Mouse (Mus musculus) cortical plate, adult 2 months (tissue): Measurements from ENCODE around the gene Cenpa. TPM values are rescaled to one million over a fixed set of nuclear protein-coding genes. Genes with fewer than 3 reads are reported as not detected.

Experiments
- H3K27ac ChIP-seq: fragments of 200-500 bp; 2 replicates; pipeline ENCODE4 v1.5.1; 2012; ENCODE audit warnings: low read length, control low read depth, inconsistent platforms; ENCODE audit not compliant: insufficient read depth
- H3K4me1 ChIP-seq: fragments of 200-500 bp; 2 replicates; pipeline ENCODE4 v1.6.1; 2011; ENCODE audit warnings: low read length; ENCODE audit not compliant: control insufficient read depth, insufficient read depth
- H3K4me3 ChIP-seq: fragments of 200-500 bp; 2 replicates; pipeline ENCODE4 v1.5.1; 2011; ENCODE audit warnings: mild to moderate bottlenecking, low read length, control low read depth; ENCODE audit not compliant: insufficient read depth
- CTCF ChIP-seq: fragments of 200-500 bp; IDR thresholded peaks from 2 replicates; pipeline ENCODE4 v1.5.1; 2011; ENCODE audit warnings: mild to moderate bottlenecking, control low read depth, low read length; ENCODE audit not compliant: insufficient read depth; ENCODE audit errors: extremely low read depth
- POLR2A ChIP-seq: fragments of 200-500 bp; IDR thresholded peaks from 2 replicates; pipeline ENCODE4 v1.6.1; 2011; ENCODE audit warnings: mild to moderate bottlenecking, low read length, control low read depth; ENCODE audit not compliant: insufficient read depth; ENCODE audit errors: extremely low read depth
- polyA plus RNA-seq: library from polyadenylated mRNA; depleted of rRNA; stranded (reverse); fragments of >200 nt; gene quantifications from 2 replicates; pipeline ENCODE4 v1.2.3, GENCODE M21; 2012; rRNA removed

The Cenpa gene
- 7.1 and 7.6 TPM in 2 replicates for polyA plus RNA-seq

DNA sequence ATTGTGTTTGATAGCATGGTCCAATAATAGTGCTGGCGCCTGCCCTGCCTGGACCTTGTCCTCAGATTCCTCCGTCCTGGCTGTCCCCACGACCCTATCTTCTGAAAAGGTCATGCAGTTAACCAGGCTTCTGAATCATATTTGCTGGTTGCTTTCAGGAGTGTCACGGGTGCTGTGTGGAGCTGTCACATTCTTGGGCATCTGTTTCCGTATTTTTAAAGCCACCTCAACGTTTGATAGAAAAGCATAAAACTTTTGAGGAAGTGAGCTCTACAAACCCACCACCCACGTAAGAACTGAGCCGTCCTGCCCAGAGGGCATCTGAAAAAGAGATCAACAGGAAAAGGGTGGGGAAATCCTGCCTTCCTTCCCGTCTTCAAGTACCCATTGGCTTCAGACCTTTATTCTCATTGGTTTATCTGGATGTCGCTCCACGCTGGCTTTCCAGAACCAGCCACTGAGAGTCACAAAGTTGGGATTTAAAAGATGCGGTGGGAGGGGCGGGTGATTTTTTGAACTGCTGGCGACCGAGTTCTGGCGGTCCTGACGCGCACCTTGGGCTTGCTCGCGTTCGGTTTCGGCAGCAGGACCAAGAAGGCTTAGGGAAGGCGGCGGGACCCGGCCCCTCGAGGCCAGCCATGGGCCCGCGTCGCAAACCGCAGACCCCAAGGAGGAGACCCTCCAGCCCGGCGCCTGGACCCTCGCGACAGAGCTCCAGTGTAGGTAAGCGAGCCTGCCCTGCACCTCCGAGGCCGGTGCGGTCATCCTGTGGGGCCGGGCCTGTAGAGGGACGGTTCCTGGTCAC, at the start of gene Cenpa:
TSS of gene Cenpa (plus strand) at position 387 of the 805 bp plus-strand sequence.
- no peak for TF ChIP-seq CTCF
- peak; percentile 77 for TF ChIP-seq POLR2A

DNA sequence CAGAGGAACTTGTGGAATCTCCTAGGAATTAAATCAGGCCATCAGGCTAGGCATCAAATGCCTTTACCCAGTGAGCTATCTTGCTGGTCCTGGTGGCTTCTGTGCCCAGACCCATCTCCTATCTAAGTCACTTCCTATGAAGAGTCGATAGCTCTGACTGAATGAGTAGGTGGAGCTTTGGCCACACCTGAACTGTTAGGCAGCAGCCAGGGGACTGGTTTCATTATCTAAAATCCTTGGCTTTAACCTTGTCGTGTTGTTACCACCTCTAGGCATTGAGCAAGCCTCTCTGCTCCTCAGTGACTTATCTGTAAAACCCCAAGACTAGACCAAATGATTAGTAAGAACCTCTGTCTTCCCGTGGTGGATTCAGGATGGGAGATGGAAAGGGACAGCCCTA, 49.2 kb upstream of the Cenpa start:
- TF ChIP-seq CTCF (no peak), POLR2A (no peak)
- Histone ChIP-seq H3K4me1 (peaks cover 3% of the 10 kb centered on the region; the same call in 1 of the 2 replicates), H3K4me3 (no peak overlapping the region), H3K27ac (no peak overlapping the region)

More for the DNA sequence above, at the start of gene Cenpa:
- H3K4me3 ChIP-seq = peak within 1 kb of the TSS; percentile 24
- H3K27ac ChIP-seq = peak within 1 kb of the TSS; percentile 91
- H3K4me1 ChIP-seq = no peaks in the 10 kb centered on the region

DNA sequence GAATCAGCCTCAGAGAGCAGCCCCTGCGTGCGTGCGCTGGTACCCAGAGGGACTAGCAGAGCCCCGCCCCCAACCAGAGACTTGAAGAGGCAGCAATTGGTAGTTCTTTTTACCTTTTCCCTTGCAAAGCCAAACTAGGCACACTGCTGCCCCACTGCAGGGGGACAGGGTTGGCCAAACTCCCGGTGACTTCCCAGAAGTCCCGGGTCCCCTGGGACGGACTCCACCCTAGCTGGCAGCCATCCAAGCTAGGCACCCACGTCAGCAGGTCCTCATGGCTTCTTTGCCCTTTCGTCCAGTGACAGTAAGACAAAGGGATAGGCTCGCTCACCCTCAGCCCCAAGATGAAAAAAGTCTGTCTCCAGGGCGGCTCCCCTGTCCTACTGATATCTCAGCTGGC, 48.7 kb upstream of the Cenpa start:
- Histone ChIP-seq H3K4me3 (no peak overlapping the region), H3K4me1 (peaks cover 3% of the 10 kb centered on the region; the same call in 1 of the 2 replicates), H3K27ac (no peak overlapping the region)
- no peak for TF ChIP-seq CTCF
- TF ChIP-seq POLR2A = no peak

DNA sequence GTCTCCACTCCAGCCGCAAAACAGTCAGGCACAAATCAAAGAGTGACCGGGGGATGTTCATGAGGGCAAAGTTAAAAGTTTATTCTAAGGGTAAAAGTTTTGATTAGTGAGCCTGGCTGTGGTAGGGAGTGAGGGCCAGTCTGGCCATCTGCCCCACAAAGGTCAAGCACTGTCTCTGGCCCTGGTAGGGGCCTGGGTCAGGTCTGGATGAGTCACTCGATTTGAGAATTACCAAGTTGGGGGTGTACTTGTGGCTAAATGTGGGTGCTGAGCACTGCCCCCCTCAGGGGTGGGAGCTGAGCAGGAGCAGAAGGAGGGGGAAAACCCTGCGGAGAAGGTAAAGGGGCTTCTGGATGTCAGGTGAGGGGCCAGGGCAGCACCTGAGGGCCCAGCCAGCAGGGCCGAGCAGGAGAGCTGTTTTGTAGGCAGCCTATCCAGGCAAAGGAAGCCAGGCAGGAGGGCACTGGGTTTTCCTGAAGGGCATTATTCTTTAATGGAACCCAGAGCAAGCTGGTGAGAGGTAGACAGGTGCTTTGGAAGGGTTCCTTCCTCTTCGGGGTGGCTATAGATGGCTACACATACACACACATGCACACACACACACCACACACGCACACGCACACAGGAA, 48.1 kb upstream of the Cenpa start:
- no peak overlapping the region for H3K27ac ChIP-seq
- peaks cover 3% of the 10 kb centered on the region; the same call in 1 of the 2 replicates for H3K4me1 ChIP-seq
- H3K4me3 ChIP-seq = no peak overlapping the region
- TF ChIP-seq CTCF = no peak
- no peak for TF ChIP-seq POLR2A

DNA sequence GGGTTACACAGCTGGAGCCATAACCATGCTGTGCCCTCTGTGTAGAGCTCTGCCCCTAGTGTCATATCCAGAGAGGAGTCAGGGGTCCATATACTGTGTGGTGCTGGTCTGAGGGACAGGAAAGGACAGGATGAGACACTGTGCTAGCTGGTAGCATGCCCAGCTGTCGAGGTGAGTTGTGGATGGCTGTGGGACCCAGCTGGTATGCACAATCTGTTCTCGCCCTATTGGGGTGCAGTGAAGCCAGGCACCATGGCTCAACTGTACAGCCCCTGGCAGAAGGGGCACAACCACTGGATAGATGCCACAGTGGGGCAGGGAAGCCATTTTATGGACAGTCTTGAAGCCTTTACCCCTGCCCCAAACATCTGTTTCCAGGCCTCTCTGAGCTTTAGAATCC, 47.4 kb upstream of the Cenpa start:
- Histone ChIP-seq H3K4me1 (peaks cover 3% of the 10 kb centered on the region; the same call in 1 of the 2 replicates), H3K27ac (no peak overlapping the region), H3K4me3 (no peak overlapping the region)
- TF ChIP-seq CTCF (no peak), POLR2A (no peak)

DNA sequence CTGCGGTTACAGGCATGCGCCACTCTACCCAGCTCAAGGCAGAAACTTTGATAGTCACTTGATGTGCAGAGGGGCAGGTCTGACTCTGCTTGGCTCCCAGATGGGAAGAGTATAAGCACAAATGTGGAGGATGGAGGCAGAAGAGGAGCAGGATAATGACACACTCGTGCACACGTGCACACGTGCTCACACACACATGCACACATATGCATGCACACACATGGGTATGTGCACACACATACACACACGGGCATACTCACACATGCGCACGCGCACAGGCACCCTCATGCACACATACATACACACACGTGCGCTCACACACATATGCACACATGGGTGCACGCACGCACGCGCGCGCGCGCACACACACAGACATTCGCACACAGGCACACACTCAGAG, 46.0 kb upstream of the Cenpa start:
- TF ChIP-seq CTCF = no peak
- TF ChIP-seq POLR2A = no peak
- Histone ChIP-seq H3K4me3 (no peak overlapping the region), H3K4me1 (peaks cover 3% of the 10 kb centered on the region; the same call in 1 of the 2 replicates), H3K27ac (no peak overlapping the region)

DNA sequence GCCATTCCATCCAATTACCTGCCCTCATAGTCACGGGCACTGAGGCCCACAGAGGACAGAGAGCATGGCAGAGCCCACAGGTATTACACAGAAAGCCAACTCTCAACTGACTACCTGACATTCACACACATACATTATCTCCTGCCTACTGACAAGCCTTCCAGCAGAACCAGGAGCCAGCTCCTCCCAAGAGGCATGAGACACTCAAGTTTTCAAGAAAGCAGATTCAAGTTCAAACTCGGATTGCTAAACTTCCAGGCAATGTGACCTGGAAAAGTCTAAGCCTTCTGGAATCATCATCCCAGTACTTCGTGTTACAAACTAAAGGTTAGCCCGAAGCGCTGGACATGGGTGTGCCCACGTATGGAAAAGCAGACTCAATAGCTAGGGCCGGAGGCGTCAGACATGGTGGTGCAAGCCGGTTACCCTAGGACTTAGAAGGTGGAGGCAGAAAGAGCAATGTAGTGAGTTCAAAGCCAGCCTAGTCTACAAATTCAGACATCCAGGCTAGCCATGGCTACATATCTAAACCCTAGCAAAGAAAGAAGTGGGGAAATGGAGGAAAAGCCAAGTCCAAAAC, 45.3 kb upstream of the Cenpa start:
- H3K4me1 ChIP-seq = peaks cover 3% of the 10 kb centered on the region; the same call in 1 of the 2 replicates
- H3K27ac ChIP-seq = no peak overlapping the region
- no peak for TF ChIP-seq CTCF
- TF ChIP-seq POLR2A = no peak
- no peak overlapping the region for H3K4me3 ChIP-seq

DNA sequence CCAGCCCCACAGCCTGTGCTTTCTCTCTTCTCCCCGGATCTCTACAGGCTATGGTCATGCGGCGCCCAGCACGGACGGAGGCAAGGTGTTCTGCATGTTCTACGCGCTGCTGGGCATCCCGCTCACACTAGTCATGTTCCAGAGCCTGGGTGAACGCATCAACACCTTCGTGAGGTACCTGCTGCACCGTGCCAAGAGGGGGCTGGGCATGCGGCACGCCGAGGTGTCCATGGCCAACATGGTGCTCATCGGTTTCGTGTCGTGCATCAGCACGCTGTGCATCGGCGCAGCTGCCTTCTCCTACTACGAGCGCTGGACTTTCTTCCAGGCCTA, 44.8 kb upstream of the Cenpa start:
- H3K4me3 ChIP-seq = no peak overlapping the region
- peaks cover 3% of the 10 kb centered on the region; the same call in 1 of the 2 replicates for H3K4me1 ChIP-seq
- no peak for TF ChIP-seq POLR2A
- TF ChIP-seq CTCF = no peak
- H3K27ac ChIP-seq = no peak overlapping the region

DNA sequence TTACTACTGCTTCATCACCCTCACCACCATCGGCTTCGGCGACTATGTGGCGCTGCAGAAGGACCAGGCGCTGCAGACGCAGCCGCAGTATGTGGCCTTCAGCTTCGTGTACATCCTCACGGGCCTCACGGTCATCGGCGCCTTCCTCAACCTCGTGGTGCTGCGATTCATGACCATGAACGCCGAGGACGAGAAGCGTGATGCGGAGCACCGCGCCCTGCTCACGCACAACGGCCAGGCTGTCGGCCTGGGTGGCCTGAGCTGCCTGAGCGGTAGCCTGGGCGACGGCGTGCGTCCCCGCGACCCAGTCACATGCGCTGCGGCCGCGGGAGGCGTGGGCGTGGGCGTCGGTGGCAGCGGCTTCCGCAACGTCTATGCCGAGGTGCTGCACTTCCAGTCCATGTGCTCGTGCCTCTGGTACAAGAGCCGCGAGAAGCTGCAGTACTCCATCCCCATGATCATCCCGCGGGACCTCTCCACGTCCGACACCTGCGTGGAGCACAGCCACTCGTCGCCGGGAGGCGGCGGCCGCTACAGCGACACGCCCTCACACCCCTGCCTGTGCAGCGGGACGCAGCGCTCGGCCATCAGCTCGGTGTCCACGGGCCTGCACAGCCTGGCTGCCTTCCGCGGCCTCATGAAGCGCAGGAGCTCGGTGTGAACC, 44.3 kb upstream of the Cenpa start:
- TF ChIP-seq POLR2A (no peak), CTCF (no peak)

DNA sequence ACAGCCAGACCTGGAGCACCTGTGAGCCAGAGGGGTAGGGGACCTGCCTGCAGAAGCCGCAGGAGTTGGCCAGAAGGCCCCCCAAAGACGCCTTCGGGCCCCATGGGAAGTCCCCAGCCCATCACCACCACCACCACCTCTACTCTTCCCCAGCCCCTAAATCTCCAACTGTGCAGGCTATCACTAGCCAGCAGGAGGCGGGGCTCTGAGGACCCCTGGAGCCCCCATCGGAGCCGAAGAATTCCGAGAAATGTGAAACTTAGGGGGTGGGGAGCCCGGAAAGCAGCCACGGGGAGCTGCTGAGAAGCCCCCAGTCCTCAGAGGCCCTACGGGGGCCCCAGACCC, 43.8 kb upstream of the Cenpa start:
- no peak overlapping the region for H3K4me3 ChIP-seq
- TF ChIP-seq CTCF = no peak
- TF ChIP-seq POLR2A = no peak
- H3K4me1 ChIP-seq = peaks cover 3% of the 10 kb centered on the region; the same call in 1 of the 2 replicates
- H3K27ac ChIP-seq = no peak overlapping the region

More for the DNA sequence above, 44.3 kb upstream of the Cenpa start:
- H3K4me1 ChIP-seq = peaks cover 3% of the 10 kb centered on the region; the same call in 1 of the 2 replicates
- no peak overlapping the region for H3K27ac ChIP-seq
- H3K4me3 ChIP-seq = no peak overlapping the region
